Mouse (Mus musculus): Measurements from ENCODE around the gene Gm21974.
A peak's percentile ranks its signal among the peaks of the same experiment; 100 is the strongest.
"Not testable (repeated sequence)": the region's sequence is repeated elsewhere in the genome, so short reads cannot be mapped to it uniquely, and the experiment has no call there.

Gene Gm21974

DNA sequence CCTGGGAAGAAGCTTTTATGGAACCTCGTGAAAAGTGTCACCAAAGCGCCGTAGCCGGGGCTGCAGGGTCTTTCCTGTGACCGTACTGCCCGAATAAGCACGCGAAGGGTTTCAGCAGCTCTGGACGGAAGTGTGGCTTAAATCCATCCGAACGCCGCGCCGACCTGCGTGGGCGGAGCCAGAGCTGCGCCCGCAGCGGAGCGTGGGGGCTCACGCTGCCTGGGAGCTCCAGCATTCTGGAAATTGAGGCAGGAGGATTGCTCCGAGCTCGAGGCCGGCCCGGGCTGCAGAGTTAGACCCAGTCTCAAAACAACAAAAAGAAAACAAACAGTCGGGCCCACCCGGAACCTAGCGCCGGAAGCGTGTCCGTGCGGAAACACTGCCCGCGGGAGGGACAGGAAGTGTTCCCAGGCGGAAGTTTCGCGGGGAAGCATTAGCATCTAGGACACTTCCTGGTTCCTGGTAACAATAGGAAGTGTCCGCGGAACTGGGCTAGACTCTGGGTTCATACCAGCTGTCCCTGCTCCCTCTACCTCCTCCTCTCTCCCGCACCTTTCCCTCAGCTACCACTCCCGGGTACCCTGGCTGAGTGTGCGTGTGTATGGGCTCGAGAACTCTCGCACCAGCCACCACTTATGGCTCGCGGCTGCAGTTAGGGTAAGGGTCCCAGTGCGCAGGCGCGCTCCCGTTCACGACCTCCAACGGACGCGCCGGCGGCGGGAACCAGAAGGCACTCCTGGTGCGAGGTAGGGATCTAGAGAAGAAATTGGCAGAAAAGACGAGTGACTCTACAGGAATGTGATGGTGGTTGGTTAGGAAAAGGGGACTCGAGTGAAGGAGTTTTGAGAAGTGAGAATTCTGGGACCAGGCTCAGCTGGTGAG is 18.5 kb downstream of the Gm21974 start, which contains the start of gene Zfp668:
Gene Zfp668, minus strand, starts transcription at position 362 of the 882 bp plus-strand sequence.
- peak; percentile 93 for DNase-seq (ENCODE audit: extremely low read depth, low read depth)

DNA sequence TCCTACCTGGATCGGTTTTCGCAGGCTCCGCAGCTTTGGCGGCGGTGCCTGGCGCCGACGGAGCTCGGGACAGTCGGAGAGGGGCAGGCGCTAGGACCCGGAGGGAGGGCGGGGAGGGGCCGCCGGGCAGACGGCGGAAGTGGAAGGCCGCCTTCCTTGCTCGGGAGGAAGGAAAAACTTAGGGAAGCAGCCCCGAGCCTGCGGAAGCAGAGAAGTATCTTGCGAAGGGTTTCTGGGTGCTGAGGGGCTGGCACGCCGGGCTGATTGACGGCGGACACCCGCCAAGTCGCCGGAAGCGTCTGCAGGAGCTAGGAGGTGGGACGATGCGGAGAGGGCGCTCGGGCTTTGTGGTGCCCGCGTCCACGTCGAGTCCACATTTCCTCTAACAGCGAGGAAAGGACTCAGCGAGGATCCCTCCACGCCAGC is 19.2 kb downstream of the Gm21974 start, which contains the start of gene Zfp646:
Gene Zfp646, plus strand, starts transcription at position 181 of the 426 bp plus-strand sequence.
- DNase-seq (ENCODE audit: extremely low read depth, low read depth), result peak; percentile 83

DNA sequence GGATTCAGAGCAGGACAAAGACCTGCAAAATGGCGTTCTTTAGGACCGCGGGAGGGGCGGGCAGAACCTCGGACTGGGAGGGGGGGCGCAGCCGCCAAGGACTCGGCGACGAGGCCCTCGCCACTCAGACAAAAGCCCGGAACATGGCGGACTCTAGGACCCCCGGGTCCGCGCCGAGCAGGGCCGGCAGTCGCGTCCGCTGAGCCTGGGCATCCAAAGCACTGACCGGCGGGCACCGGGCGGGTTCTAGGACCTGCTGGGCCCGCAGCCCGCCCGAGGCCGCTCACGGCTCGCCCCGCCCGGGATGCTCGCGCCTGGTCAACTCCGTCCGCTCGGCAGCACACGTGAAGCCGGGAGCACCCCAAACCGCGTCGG is 19.6 kb downstream of the Gm21974 start:
- DNase-seq (ENCODE audit: extremely low read depth, low read depth), result peak; percentile 70

DNA sequence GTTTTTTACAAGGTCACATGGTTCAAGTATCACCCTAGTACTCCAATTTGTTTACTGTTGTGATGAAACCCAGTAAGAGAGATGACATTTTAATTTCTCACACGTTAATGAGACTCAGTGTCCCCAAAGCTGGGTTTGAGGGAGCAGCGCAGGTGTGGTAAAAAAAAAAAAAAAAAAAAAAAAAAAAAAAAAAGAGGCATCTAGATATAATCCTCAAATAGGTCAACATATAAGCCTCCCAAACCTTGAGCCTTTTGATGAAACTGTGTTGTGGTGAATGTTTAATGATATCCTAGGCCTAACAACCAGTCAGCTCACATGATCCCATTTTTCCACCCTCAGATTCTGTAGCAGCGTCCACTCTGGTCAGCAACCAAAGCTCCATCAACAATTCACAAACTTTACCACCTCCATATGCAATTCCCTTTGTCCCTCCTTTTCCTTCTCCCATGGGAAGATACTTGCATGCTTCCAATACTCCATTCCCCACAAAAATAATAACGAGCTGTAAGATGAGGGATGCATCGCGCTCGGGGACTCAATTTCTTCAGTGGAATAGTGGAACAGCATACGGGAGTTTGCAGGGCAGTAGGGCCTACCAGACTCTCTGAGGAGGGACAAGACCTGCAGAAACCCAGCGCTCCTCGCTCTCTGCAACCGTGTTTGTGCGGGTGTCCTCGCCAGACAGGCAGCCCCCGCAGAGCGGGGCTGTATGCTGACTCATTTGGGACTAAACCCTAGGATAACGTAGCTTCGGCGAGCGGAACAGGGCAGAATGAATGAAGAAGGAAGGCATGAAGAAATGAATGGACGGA is 20.2 kb downstream of the Gm21974 start:
- no peak for DNase-seq (ENCODE audit: extremely low read depth, low read depth)

DNA sequence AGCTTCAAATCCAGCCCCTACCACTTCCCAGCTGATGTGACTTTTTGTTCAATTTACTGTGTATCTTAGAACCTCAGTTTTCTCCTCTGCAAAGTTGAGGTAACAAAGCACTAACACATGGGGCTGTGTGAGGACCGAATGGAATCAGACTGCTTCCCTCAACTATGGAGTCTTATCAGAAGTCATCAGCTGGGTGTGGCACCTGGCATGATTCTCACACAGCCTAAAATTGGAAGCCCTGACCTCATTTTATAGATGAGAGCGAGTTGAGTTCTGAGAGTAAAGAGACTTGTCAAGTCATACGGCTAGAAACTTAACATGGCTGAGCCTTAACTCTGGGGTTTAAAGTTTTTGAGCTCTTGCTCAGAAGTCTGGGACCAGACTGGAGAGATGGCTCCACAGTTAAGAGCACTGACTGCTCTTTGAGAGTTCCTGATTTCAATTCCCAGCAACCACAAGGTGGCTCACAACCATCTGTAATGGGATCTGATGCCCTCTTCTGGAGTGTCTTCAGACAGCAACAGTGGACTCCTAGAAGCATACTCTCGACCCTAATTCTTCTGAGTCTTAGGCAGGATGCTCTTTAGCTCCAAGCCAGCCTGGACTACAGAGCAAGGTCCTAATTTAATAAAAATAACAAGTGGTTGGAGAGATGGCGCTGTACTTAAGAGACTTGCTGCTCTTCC is 25.0 kb downstream of the Gm21974 start:
- no peak for DNase-seq (ENCODE audit: extremely low read depth, low read depth)

DNA sequence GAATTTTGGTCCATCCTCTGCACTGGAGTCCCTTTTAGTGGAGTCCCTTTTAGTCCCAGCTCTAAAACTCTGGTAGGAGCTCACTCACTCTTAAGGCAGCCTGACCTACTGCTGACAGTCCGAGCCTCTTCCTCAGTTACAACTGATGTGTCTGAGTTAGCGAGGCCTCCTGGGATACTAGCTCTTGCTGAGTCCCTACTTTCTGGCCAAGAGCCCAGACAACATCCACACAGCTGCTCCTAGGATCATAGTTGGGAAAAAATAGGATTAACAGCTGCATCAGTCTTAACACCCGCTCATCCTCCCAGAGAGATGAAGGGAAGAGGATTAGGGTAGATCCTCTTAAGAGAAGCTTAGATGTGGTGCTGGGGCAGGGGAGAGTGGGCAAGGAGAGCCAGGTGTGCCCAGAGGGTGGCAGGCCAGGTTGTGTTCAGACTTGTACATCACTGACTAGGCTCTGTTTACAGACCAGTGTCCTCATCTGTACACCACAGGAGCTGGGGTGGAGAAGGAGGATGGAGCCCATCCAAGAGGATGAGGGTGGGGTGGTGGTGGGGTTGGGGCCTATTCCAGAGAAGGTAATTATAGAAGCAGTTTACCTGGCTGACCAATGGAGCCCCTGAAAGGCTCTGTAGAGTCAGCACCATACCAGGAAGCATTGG is 26.0 kb downstream of the Gm21974 start:
- no peak for DNase-seq (ENCODE audit: extremely low read depth, low read depth)

DNA sequence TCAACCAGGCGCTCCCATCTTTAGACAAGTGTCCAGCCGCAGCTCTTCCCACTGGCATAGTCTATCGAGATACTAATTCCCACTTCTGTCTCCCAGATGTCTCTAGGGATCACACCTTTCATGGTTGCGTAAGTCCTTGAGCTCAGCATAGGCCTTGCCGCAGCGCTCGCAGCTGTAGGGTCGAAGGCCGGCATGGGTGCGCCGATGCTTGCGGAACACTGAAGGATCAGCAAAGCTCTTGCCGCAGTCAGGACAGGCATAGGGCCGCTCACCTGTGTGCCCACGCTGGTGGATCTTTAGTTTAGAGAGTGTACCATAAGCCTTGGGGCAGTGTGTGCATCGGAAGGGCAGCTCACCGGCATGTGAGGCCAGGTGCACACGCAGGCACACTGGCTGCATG is 27.6 kb downstream of the Gm21974 start:
- DNase-seq (ENCODE audit: extremely low read depth, low read depth), result no peak

DNA sequence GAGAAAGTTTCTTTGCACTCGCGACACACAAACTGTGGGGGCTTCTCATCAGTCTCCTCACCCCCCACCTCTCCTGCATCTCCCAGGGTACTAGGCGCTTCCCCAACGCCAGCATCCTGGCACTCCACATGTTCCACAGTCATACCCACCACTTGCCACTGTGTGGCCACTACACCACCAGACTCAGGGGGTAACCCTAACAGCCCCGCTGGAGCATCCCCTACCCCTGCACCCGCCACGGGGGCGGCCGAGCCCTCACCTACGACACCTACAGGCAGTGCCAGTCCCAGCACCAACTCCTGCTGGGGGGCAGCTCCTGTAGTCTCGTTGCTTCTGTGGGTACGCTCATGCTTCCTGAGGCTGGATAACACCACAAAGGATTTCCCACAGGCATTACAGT is 28.8 kb downstream of the Gm21974 start:
- DNase-seq (ENCODE audit: extremely low read depth, low read depth), result no peak

DNA sequence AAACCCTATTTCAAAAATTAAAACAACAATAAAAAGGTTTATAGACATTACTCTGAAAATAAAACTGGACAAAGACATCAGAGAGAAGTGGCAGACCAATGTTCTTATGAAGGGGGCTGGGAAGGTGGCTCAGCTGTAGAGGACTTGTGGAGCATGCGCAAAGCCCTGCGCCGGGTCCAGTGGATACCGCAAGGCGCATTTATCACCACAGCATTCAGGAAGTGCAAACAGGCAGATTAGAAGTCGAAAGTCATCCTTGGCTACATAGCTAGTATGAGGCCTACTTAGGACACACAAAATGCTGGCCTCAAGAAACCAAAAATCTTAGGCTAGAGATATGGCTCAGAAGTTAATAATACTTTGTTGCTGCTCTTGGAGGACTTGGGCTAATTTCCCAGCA is 37.0 kb downstream of the Gm21974 start:
- peak; percentile 92 for DNase-seq (ENCODE audit: extremely low read depth, low read depth)

DNA sequence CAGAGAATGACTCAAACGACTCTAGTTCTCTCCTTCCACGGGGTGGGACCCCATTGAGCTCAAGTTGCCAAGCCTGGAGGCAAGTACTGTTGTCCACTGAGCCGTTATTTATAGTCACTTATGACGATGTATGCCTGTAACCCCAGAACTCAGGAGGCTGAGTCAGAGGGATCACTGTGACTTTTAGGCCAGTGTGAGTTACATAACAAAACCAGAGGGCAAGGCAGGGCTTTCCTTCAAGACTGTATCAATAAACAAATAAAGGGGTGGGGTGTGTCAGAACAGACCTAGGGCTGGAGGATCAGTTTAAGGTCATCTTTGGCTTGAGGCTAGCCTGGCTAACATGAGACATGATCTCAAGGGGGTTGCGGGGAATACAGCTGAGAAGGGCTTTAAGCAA is 44.3 kb downstream of the Gm21974 start:
- no peak for DNase-seq (ENCODE audit: extremely low read depth, low read depth)

DNA sequence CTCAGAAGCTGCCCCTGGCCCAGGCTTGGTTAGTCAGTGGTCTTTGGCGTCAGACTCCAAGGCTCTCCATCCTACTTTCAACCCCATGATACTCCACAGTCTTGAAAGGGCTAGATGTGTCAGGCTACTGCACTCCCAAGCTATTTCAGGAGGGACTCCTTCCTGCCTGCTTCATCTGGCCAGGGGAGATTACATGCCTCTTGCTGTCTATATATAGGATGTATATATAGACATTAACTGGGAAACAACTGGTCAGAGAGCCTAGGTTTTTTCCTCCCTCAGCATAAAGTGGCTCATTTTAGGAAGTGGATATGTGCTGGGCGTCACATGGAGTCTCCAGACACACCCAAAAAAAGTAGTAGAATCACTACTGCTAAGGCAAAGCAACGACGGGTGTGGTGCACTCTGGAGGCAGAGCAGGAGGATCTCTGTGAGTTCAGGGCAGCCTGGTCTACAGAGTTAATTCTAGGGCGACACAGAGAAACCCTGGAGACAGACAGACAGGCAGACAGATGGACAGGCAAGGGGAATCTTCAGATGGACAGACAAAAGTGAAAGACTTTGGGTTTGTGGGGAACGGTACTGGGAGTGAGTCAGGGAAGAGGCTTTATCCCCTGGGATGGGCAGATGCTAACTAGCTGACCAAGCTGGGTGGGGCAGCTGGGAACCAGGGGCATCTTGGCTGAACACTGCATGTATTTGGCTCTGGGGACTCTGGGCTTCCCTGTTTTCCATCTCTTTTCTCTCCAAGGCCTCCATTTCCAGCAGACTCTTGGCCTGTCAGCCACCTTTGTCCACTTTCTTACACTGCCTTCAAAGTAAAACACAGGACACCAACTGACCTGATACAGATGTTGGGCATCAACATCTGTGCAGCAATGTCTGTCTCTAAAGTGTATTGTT is 45.0 kb downstream of the Gm21974 start:
- DNase-seq (ENCODE audit: extremely low read depth, low read depth), result no peak

DNA sequence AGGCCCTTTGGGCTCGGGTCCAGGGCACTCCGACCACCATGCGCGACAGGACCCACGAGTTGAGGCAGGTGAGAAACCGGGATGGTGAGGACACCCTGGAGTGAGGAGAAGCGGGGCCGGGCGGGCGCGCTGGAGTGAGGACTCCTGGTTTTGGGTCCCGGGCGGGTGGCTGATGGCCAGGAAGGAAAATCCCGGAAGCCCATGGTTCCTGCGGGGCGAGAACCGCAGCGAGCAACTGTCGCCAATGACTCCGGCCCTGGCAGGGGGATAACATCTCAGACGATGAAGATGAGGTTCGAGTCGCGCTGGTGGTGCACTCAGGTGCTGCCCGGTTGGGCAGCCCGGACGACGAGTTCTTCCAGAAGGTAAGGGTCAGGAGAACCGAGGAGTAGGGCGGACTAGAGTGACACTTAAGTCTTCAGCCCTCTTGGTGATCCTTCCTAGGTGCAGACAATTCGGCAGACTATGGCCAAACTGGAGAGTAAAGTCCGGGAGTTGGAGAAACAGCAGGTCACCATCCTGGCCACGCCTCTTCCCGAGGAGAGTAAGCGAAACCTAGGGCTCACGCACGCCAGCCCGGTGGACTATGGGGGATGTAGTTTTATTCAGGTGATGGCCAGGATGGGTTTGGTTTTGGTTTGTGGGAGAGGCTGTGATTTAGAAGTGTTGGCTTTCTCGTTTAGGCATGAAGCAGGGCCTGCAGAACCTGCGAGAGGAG is 53.1 kb downstream of the Gm21974 start:
- peak; percentile 56 for DNase-seq (ENCODE audit: extremely low read depth, low read depth)

DNA sequence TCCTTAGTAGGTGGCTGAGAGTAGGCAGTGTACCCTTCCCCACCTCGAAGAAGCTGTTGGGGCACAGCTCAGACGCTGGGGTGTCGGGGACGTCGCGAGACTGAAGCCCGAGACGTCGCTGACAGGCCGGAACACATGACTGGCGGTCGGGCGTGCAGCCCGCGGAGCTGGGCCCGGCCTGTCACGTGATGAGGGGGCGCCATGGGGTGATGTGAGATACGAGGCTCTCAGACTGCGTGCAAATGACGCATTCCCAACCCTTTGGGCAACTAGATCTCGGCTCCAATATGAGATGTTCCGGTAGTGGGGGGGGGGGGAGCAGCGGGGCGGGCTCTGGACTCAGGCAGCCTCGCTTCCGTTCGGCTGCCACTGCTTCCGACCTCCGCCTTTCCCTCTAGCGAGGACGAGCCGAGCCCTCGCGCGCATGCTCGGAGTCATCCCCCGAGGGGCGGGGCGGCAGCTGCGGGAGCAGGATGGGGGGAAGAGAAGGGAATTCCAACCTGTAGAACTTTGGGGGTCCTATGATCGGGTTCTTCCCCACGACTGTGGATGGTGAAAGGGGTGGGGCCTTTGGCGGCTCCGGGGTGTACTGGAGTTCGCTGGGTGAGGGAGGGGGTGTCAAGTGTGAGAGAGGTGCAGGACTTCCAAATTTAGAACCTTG is 53.8 kb downstream of the Gm21974 start:
- peak; percentile 91 for DNase-seq (ENCODE audit: extremely low read depth, low read depth)

DNA sequence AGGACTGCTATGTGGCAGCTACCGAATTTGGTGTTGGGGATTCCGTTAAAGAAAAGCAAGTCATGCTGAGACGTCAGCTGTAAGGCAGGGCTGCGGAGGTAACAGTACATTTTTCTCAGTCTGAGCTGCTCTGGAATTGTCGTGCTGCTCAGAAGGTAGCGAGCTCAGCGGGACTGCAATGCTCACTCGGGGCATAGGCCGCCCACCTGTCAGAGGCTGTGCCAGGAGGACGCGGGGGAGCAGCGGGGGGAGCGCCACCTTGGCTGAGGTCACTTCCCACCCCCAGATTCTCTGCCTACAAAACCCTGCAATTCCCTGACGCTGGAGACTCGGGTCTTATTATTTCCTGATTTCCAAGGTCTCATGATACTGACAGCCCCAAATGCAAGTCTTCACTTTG is 54.4 kb downstream of the Gm21974 start:
- no peak for DNase-seq (ENCODE audit: extremely low read depth, low read depth)

DNA sequence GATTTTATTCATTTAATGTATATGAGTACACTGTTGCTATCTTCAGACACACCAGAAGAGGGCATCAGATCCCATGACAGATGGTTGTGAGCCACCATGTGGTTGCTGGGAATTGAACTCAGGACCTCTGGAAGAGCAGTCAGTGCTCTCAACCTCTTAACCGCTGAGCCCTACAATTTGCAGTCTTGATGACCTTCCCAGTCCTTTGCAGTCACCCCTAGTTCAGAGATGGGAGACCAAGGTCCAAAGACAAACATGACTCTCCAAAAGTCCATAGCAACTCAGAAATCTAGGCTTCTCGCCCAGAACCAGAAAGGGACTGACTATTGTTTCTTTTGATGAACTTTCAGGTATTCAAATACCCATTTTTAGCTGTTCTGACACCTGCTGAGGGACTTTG is 55.2 kb downstream of the Gm21974 start:
- DNase-seq (ENCODE audit: extremely low read depth, low read depth), result not testable (repeated sequence)

DNA sequence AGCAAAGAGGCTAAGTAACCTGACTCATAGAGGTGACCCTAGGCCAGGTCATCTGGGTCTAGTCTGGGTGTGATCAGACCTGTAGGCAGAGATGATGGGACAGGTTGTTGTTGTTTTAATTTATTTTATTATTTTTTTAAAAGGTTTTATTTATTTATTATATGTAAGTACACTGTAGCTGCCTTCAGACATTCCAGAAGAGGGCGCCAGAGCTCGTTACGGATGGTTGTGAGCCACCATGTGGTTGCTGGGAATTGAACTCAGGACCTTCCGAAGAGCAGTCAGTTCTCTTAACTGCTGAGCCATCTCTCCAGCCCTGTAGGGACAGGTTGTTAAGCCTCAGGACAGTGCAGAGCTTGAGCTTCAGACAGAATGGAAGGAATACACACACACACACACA is 57.4 kb downstream of the Gm21974 start:
- DNase-seq (ENCODE audit: extremely low read depth, low read depth), result not testable (repeated sequence)

DNA sequence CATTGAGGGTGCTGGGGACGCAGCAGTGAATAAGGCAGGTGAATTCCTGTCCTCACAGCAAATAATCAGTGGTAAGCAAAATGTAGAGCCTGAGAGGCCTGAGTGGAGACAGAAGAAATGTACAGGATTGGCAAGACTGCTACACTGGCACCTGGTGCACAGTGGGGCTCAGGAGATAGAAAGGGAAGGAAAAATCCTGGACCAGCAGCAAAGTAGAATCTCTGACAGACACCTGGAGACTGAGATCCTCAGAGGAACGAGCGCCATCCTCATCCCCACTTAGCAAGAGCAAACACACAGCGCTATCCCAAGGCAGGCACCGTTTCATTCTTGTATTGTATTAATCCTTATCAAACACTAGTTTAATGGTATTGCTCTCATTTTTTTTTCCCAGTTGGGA is 57.8 kb downstream of the Gm21974 start:
- no peak for DNase-seq (ENCODE audit: extremely low read depth, low read depth)
